Mouse (Mus musculus) ES-Bruce4 (cell line): ENCODE data around the gene Slc30a2. TPM values are rescaled to one million over a fixed set of nuclear protein-coding genes. Genes with fewer than 3 reads are reported as not detected.
A peak's percentile ranks its signal among the peaks of the same experiment; 100 is the strongest.

ENCODE experiments used
- H3K27ac ChIP-seq: 2 replicates; pipeline ENCODE4 v1.5.1; 2012; ENCODE audit warnings: low read length, inconsistent platforms; ENCODE audit not compliant: insufficient read depth
- H3K27me3 ChIP-seq: 2 replicates; pipeline ENCODE4 v1.6.1; 2012; ENCODE audit warnings: mild to moderate bottlenecking, low read length, inconsistent platforms; ENCODE audit not compliant: control insufficient read depth, poor library complexity, insufficient read depth, severe bottlenecking
- H3K36me3 ChIP-seq: 2 replicates; pipeline ENCODE4 v1.6.1; 2012; ENCODE audit warnings: inconsistent platforms, mild to moderate bottlenecking, low read length, moderate library complexity; ENCODE audit not compliant: control insufficient read depth, poor library complexity, insufficient read depth, severe bottlenecking
- H3K4me1 ChIP-seq: one replicate; pipeline ENCODE4 v1.8.1; 2011; ENCODE audit warnings: low read length; ENCODE audit not compliant: control insufficient read depth, insufficient read depth
- H3K4me3 ChIP-seq: 2 replicates; pipeline ENCODE4 v1.5.1; 2011; ENCODE audit warnings: low read depth, mild to moderate bottlenecking, low read length
- H3K9ac ChIP-seq: 2 replicates; pipeline ENCODE4 v1.6.1; 2012; ENCODE audit warnings: low read depth, mild to moderate bottlenecking, inconsistent platforms; ENCODE audit not compliant: poor library complexity, severe bottlenecking
- H3K9me3 ChIP-seq: replicated peaks from 2 replicates; pipeline ENCODE4 v1.6.1; 2012; ENCODE audit warnings: mild to moderate bottlenecking, low read length, inconsistent platforms; ENCODE audit not compliant: control insufficient read depth, poor library complexity, insufficient read depth, severe bottlenecking
- CTCF ChIP-seq: IDR thresholded peaks from one replicate; pipeline ENCODE4 v1.8.1; 2011; ENCODE audit warnings: low read depth, low read length
- EP300 ChIP-seq: IDR thresholded peaks from 2 replicates; pipeline ENCODE4 v1.6.1; 2011; ENCODE audit warnings: low read depth, low read length; ENCODE audit not compliant: insufficient read depth
- POLR2A ChIP-seq: IDR thresholded peaks from one replicate; pipeline ENCODE4 v1.8.1; 2011; ENCODE audit warnings: low read length; ENCODE audit not compliant: insufficient read depth
- polyA plus RNA-seq: library from polyadenylated mRNA; stranded (reverse); fragments of >200 nt; gene quantifications from 2 replicates; pipeline ENCODE4 v1.2.4, GENCODE M21; 2011; ENCODE audit warnings: low read depth; ENCODE audit not compliant: missing spikeins, insufficient read depth, insufficient read length

Slc30a2 gene
- polyA plus RNA-seq, 1 experiment, result 4.9 TPM

GRCm38 (mm10) chr4:134362586-134362985 is 19.6 kb downstream of the Slc30a2 start:
- Histone ChIP-seq H3K4me3 (no peak overlapping the region), H3K27me3 (no peaks in the 10 kb centered on the region)
- TF ChIP-seq POLR2A, result no peak
- TF ChIP-seq CTCF, result no peak
- no peak for TF ChIP-seq EP300

GRCm38 (mm10) chr4:134365280-134365679 is 22.3 kb downstream of the Slc30a2 start:
- no peak for TF ChIP-seq EP300
- TF ChIP-seq CTCF, result no peak
- TF ChIP-seq POLR2A, result no peak
- Histone ChIP-seq H3K36me3 (no peaks in the 10 kb centered on the region), H3K9me3 (no peaks in the 10 kb centered on the region), H3K4me3 (no peak overlapping the region), H3K27me3 (no peaks in the 10 kb centered on the region), H3K4me1 (no peaks in the 10 kb centered on the region), H3K9ac (no peak overlapping the region), H3K27ac (no peak overlapping the region)

More at GRCm38 (mm10) chr4:134362586-134362985, 19.6 kb downstream of the Slc30a2 start:
- H3K27ac ChIP-seq, result no peak overlapping the region
- H3K9ac ChIP-seq, result no peak overlapping the region
- peaks cover under 1% of the 10 kb centered on the region for H3K4me1 ChIP-seq
- no peaks in the 10 kb centered on the region for H3K9me3 ChIP-seq
- no peaks in the 10 kb centered on the region for H3K36me3 ChIP-seq

GRCm38 (mm10) chr4:134370649-134371221 is 27.8 kb downstream of the Slc30a2 start:
- H3K9me3 ChIP-seq, result no peaks in the 10 kb centered on the region
- H3K4me1 ChIP-seq, result peaks cover 4% of the 10 kb centered on the region
- no peaks in the 10 kb centered on the region for H3K36me3 ChIP-seq
- peak overlapping the region; percentile 33 for H3K9ac ChIP-seq
- no peak for TF ChIP-seq EP300
- TF ChIP-seq CTCF, result no peak
- no peak for TF ChIP-seq POLR2A
- H3K27me3 ChIP-seq, result no peaks in the 10 kb centered on the region
- H3K27ac ChIP-seq, result no peak overlapping the region
- H3K4me3 ChIP-seq, result peak overlapping the region; percentile 79

- Histone ChIP-seq H3K4me3 (peak overlapping the region; percentile 79), H3K4me1 (peaks cover 6% of the 10 kb centered on the region), H3K36me3 (no peaks in the 10 kb centered on the region), H3K9me3 (no peaks in the 10 kb centered on the region), H3K27me3 (no peaks in the 10 kb centered on the region), H3K27ac (no peak overlapping the region), H3K9ac (peak overlapping the region; percentile 33)
- TF ChIP-seq CTCF, result no peak
- no peak for TF ChIP-seq POLR2A
- no peak for TF ChIP-seq EP300
Observed at GRCm38 (mm10) chr4:134371316-134371855, 28.4 kb downstream of the Slc30a2 start.

- H3K27ac ChIP-seq, result no peak overlapping the region
- TF ChIP-seq CTCF (no peak), POLR2A (no peak), EP300 (no peak)
- peak overlapping the region; percentile 33; the same call in 1 of the 2 replicates for H3K9ac ChIP-seq
- no peaks in the 10 kb centered on the region for H3K9me3 ChIP-seq
- H3K36me3 ChIP-seq, result no peaks in the 10 kb centered on the region
- H3K4me3 ChIP-seq, result peak overlapping the region; percentile 79
- peaks cover 6% of the 10 kb centered on the region for H3K4me1 ChIP-seq
- H3K27me3 ChIP-seq, result no peaks in the 10 kb centered on the region
Observed at GRCm38 (mm10) chr4:134372294-134372747, 29.3 kb downstream of the Slc30a2 start.

GRCm38 (mm10) chr4:134373295-134373694 is 30.3 kb downstream of the Slc30a2 start:
- H3K4me1 ChIP-seq, result peaks cover 6% of the 10 kb centered on the region
- H3K9me3 ChIP-seq, result no peaks in the 10 kb centered on the region
- H3K27me3 ChIP-seq, result no peaks in the 10 kb centered on the region
- no peaks in the 10 kb centered on the region for H3K36me3 ChIP-seq
- H3K4me3 ChIP-seq, result no peak overlapping the region
- TF ChIP-seq EP300, result no peak
- no peak for TF ChIP-seq CTCF
- no peak for TF ChIP-seq POLR2A
- H3K27ac ChIP-seq, result no peak overlapping the region
- no peak overlapping the region for H3K9ac ChIP-seq
